Mouse (Mus musculus) erythroblast, embryonic 14.5 days (primary cell): ENCODE data around the gene Stk40.

Experiments
- GATA1 ChIP-seq: IDR thresholded peaks from 2 replicates; pipeline ENCODE4 v1.6.1; 2012; ENCODE audit warnings: low read length, inconsistent platforms, mixed read lengths
- TAL1 ChIP-seq: IDR thresholded peaks from 3 replicates; pipeline ENCODE4 v1.6.1; 2012; ENCODE audit warnings: low read length, inconsistent platforms, mixed read lengths

DNA sequence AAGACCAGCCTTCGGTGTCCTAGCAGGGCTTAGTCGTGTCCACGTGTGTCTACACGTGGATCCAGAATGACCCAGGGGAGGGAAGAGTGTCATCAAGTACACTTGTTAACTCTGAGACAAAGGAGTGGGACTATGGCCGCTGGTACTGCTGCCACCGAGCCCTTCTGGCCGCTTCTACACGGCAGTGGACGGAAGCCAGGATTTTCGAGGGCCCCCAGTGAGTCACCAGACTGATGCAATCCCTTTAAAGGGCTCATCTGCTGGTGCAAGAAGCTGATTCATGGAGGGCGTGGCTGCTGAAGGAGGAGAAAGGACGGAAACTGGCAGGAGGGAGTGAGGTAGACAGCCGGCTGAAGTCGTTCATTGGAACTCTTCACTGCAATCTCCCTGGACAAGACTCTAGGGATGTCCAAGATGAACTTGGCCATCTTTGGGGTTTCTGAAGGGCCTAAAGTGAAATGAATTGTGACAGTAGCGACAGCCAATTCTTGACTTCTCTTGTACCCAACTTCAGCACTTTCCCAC, 638 bp upstream of the Stk40 start:
- TF ChIP-seq TAL1 (no peak), GATA1 (no peak)
